Mouse (Mus musculus) liver, embryonic 14.5 days (tissue): ENCODE data around the gene Irf2.

ENCODE experiments used
- CTCF ChIP-seq: IDR thresholded peaks from 2 replicates; pipeline ENCODE4 v1.5.1; 2016; ENCODE audit warnings: antibody characterized with exemption, low read depth, control low read depth
- EP300 ChIP-seq: IDR thresholded peaks from 2 replicates; pipeline ENCODE4 v1.6.1; 2016; ENCODE audit warnings: antibody characterized with exemption, low read depth

DNA sequence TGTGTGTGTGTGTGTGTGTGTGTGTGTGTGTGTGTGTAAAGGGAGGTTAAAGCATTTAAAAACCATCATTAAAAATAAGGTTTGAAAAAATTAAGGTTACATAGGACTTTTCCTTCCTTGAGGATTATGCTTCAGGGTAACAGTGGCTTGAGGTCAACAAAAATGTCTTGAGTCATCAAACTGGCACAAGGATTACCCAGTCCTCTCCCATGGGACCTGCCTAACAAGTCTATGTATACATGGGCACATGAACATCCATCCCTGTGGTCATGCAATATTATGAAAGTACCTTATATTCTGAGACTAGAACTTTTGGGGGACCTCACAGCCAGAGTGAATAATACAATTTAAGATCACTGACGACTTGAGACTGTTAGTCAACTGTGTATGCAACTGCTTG, 125.9 kb downstream of the Irf2 start:
- TF ChIP-seq EP300, result no peak
- no peak for TF ChIP-seq CTCF
